Mouse (Mus musculus): ENCODE data around the gene Mamstr. TPM values are rescaled to one million over a fixed set of nuclear protein-coding genes. Genes with fewer than 3 reads are reported as not detected.
A peak's percentile ranks its signal among the peaks of the same experiment; 100 is the strongest.

Gene Mamstr
- total RNA-seq (2021) = 10 to 100 TPM; 18.7 to 44.9 TPM
- long read RNA-seq, experiment 1, transcript Mamstr-201 (10 exons, 1,606 nt) = major isoform, 5 of 12 reads
- long read RNA-seq, experiment 1, partial matches to known transcripts = 6 of 12 reads
- long read RNA-seq, experiment 1, other reads (novel, unspliced or antisense) = 0 of 12 reads
- long read RNA-seq, experiment 2, transcript Mamstr-201 (10 exons, 1,606 nt) = major isoform, 7 of 23 reads
- long read RNA-seq, experiment 2, partial matches to known transcripts = 6 of 23 reads
- long read RNA-seq, experiment 2, other reads (novel, unspliced or antisense) = 10 of 23 reads

DNA sequence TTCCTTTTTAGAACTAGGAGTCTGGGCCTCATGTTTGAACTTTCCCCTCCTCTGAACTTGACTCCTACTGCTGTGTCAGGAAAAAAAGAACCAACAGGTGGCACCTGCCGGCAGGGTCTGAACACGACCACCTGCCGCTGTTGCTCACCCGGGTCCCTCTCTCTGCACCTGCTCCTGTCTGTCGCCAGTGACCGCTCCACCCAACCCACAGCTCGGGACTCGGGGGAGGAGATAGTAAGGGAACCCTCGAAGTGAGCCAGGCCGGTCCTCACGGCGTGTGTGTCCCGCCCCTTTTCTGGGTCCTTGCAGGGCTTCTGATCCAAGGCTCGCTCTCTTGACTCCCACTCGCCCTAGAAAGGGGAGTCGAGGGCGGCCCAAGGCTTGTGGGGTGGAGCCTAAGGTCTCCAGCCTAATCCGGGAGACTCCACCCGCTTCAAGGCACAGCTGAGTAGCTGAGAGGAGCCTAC lies at the start of gene Mamstr:
Mamstr (plus strand) TSS at position 417 of the 467 bp plus-strand sequence.
- no peak for TF ChIP-seq CTCF (IDR thresholded peaks at IDR 0.05)
- peak within 1 kb of the TSS; percentile 73 for H3K4me3 ChIP-seq
- intact Hi-C loops (cut with DNase I) = no loop called here
- peak; percentile 94 for DNase-seq
- peak within 1 kb of the TSS; percentile 90 for H3K27ac ChIP-seq

DNA sequence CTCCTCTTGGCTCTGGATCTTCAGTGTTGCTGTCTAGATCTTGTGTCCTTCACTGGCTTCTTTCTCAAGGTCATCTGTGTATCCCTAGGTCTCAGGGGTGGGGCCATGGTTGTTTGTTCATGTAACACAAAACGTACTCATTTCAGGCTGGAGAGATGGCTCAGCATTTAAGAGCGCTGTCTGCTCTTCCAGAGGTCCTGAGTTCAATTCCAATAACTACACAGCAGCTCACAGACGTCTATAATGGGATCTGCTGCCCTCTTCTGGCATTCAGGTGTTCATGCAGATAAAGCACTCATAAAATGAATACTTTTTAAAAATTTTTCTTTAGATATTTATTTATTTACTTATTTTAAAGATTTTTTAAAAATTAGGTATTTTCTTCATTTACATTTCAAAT lies 48.9 kb upstream of the Mamstr start:
- Histone ChIP-seq H3K4me3 (no peak overlapping the region), H3K27ac (peak overlapping the region; percentile 76)
- no peak for DNase-seq
- TF ChIP-seq CTCF (IDR thresholded peaks at IDR 0.05) = peak; percentile 54
- intact Hi-C loops (cut with DNase I) = loop anchor here (2.0 kb wide), 1 partner anchor 34 kb away; no protein-coding TSS in a partner anchor

DNA sequence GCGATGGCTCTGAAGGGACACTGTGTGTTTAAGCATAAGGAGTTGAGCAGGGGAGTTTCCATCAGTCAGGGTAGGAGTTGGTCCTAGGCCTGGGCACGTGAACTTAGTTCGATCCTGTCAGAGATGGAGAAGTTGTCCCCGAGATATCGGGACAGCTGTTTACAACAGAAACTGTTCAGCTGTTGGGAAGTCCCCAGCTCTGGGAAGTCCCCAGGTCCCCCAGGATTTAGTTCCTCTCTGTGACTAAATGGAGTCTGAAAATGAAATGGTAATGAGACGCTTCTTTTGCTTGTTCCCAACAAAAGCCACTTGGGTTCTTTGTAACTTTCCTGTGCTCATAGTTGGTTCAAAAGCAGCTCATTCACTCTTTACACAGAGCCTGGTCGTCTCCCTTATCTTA lies 47.9 kb upstream of the Mamstr start:
- H3K4me3 ChIP-seq = no peak overlapping the region
- intact Hi-C loops (cut with DNase I) = loop anchor here (2.0 kb wide), 2 partner anchors 35 to 117 kb away; no protein-coding TSS in a partner anchor

DNA sequence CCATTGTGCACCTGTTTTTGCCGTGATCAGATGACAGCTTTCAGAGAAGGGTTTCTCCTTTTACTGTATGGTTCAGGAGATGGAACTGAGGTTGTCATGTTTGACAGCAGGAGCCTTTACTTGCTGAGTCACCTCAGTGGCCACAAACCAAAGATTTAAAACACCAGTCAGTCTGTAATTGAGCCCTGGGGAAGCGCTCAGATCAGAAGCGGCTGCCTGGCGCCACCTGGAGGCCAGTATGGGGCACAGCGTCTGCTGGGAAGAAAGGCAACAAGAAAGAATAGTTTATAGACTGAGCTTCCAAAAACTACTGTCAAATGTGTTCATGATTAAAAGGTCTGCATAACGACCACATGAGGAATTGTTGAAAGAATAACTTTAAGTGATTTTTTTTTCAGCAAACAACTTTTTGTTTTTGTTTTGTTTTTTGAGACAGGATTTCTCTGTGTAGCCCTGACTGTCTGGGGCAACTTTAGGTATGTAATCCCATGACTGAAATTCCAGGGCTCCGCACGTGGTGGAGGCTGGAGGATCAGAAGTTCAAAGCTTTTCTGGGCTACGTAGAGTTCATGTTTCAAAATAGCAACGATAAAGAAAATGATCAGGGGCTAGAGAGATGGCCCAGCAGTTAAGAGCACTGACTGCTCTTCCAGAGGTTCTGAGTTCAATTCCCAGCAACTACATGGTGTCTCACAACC lies 46.5 kb upstream of the Mamstr start:
- peak; percentile 85 for DNase-seq
- H3K4me3 ChIP-seq = peak overlapping the region; percentile 31
- TF ChIP-seq CTCF (IDR thresholded peaks at IDR 0.05) = no peak; the same call in 1 of the 2 replicates
- H3K27ac ChIP-seq = peak overlapping the region; percentile 77
- intact Hi-C loops (cut with DNase I) = loop anchor here (2.0 kb wide), 1 partner anchor 118 kb away; no protein-coding TSS in a partner anchor

More for the DNA sequence above, 47.9 kb upstream of the Mamstr start:
- no peak for TF ChIP-seq CTCF (IDR thresholded peaks at IDR 0.05)
- DNase-seq = no peak
- H3K27ac ChIP-seq = peak overlapping the region; percentile 77

DNA sequence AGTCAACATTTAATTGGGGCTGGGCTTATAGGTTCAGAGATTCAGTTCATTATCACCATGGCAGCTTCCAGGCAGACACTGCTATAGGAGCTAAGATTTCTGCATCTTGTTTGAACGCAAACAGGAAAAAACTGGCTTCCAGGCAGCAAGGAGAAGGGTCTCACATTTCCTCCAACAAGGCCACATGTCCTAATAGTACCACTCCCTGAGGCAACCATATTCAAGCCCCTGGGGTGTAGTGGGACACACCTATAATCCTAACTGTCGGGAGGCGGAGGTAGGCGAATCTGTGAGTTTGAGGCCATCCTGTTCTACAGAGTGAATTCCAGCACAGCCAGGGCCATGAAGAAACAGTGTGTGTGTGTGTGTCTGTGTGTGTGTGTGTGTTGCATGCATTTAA lies 44.6 kb upstream of the Mamstr start:
- Histone ChIP-seq H3K27ac (no peak overlapping the region), H3K4me3 (no peak overlapping the region)
- intact Hi-C loops (cut with DNase I) = loop anchor here (5.0 kb wide), 1 partner anchor 37 kb away; no protein-coding TSS in a partner anchor
- no peak for TF ChIP-seq CTCF (IDR thresholded peaks at IDR 0.05)
- no peak for DNase-seq

DNA sequence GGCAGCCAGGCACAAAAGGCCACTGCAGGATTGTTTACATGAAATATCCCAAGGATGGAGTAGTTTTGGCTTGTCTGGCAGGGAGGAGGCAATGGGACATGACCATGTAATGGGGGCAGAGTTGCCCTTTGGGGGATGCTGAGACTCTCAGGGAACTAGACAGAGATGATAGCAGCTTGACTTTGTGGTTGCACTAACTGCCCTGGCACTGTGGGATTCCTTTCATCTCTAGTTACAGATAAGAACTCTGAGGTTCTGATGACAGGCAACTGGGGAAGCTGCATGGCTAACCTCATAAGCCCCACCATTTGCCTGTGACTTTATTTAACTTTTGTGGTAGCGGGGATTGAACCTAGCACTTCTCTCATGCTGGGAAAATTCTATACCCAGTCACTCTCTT lies 43.7 kb upstream of the Mamstr start:
- no peak for DNase-seq
- intact Hi-C loops (cut with DNase I) = loop anchor here (2.0 to 5.0 kb wide), 3 partner anchors 15 to 91 kb away; no protein-coding TSS in a partner anchor
- Histone ChIP-seq H3K27ac (no peak overlapping the region), H3K4me3 (no peak overlapping the region)
- no peak for TF ChIP-seq CTCF (IDR thresholded peaks at IDR 0.05)

DNA sequence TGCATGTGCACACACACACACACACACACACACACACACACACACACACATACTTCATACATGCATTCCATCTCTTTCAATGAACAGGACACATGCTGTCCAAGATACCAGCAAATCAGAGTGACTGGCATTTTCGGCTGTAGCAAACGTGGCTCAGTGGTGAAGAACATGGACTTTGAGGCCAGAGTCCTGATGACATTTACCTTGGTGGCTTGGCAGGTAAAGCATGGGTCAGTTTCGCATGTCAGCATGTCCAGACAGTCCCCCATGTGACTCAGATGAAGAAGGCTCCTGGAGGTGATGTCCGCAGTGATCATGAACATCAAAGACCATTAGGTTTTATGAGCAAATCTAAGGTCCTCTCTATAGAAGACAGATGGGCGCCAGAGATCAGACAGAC lies 42.8 kb upstream of the Mamstr start:
- H3K27ac ChIP-seq = no peak overlapping the region
- intact Hi-C loops (cut with DNase I) = loop anchor here (2.0 to 5.0 kb wide), 3 partner anchors 14 to 90 kb away; no protein-coding TSS in a partner anchor
- no peak for DNase-seq
- H3K4me3 ChIP-seq = no peak overlapping the region
- TF ChIP-seq CTCF (IDR thresholded peaks at IDR 0.05) = no peak

DNA sequence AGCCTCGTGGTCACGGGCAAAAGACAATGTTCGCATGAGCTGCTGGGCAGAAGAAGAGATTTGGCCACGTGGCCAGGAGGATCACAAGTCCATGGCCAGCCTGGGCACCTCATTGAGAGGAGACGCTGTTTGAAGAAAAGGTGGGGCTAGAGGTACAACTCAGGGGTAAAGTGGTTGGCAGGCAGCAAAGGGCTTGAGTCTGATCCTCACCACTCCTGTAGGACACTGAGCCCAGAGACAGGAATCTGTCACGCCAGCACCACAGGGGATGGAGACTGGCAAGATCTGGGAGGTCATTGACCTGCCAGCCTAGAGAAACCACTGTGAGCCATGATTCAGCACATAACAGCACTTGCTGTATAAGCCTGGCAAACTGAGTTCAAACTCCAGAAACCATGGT lies 42.2 kb upstream of the Mamstr start:
- Histone ChIP-seq H3K27ac (no peak overlapping the region), H3K4me3 (no peak overlapping the region)
- TF ChIP-seq CTCF (IDR thresholded peaks at IDR 0.05) = no peak
- DNase-seq = no peak
- intact Hi-C loops (cut with DNase I) = loop anchor here (2.0 to 5.0 kb wide), 3 partner anchors 13 to 89 kb away; no protein-coding TSS in a partner anchor

DNA sequence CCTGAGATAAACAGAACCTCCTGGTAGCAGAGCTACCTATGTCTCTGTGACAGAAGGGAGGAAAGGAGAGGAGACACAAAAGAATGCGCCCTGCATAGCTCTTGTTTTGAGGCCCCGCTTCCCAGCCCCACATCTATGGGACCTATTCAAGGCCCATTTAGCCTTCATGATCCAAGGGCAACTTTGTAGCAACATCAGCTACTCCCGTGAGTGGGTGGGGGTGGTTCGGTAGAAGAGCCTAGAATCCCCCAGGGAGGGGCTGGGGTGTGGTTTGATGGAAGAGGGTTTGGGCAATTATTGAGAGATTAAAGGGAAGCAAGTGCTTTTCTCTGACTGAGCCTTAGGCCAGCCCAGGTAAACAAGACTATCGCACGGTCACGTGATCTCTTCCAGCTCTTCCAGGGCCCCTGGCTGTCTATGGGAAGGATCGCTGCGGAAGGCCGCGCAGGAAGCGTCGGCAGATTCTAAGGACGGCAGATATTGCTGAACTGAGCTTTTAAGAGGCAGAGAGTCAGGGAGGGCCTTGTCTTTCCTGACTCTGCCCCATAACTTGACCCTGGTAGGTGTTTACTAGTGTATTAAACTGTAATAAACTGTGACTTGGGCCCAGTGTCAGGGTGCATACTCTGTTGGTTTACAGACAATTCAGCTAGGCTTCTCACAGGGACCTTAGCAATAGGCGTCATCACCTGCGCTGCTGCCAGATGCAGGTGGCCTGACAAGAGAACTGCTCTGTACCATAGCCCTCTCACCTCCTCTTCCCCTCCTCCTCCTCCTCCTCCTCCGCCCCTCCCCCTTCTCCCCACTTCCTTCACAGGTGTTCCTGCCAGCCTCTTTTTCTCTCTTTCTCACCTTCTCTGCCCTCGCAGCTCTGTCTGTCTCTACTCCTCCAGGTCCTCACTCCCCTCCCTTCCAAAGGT lies 40.6 kb upstream of the Mamstr start:
- intact Hi-C loops (cut with DNase I) = loop anchor here (5.0 kb wide), 1 partner anchor 33 kb away; no protein-coding TSS in a partner anchor
- no peak for TF ChIP-seq CTCF (IDR thresholded peaks at IDR 0.05)
- Histone ChIP-seq H3K4me3 (no peak overlapping the region), H3K27ac (no peak overlapping the region)
- DNase-seq = no peak

DNA sequence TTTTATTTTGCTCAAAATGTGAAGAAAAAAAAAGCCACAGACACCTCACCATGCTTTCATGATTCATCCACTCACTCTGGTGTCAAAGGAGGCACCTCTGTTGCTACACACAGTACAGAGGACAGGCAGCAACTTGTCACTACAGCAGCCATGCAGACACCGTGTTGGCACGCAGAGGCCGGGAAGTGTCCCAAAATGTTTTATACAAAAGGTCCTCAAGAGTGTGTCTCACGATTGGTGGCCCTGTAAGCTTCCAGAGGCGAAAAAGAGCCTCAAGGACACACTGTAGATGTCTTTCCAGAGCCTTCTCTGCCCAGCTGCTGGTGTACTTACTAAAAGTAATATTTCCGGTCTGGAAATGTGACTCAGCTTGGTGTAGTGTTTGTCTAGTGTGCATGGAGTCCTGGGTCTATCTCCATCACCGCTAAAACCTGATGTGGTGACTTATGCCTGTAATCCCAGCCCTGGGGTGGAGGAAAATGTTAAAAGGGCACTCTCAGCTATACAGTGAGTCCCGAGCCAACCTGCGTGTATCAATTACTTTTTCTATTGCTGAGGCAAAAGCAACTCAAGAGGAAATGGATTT lies 34.0 kb upstream of the Mamstr start:
- TF ChIP-seq CTCF (IDR thresholded peaks at IDR 0.05) = no peak
- intact Hi-C loops (cut with DNase I) = no loop called here
- DNase-seq = peak; percentile 7
- no peak overlapping the region for H3K4me3 ChIP-seq
- H3K27ac ChIP-seq = no peak overlapping the region

DNA sequence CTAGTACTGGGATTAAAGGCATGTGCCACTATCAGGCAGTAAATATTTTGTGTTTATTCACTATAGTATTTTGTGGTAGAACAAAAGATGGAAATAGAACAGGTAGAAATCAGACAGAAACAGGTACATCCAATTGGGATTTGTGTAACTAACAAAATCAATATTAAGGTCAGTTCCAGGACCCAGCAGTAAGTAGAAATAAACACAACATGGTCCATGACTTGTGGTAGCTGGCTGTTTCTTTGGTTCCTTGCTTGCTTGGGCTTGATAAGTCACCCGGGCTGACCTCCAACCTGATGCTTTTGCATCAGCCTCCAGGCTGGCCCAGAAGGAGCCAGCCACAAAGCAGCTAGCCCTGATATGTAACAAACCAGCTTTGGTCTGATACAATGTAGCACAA lies 30.3 kb upstream of the Mamstr start:
- intact Hi-C loops (cut with DNase I) = no loop called here
- H3K4me3 ChIP-seq = no peak overlapping the region
- no peak for DNase-seq
- no peak for TF ChIP-seq CTCF (IDR thresholded peaks at IDR 0.05)
- H3K27ac ChIP-seq = no peak overlapping the region

DNA sequence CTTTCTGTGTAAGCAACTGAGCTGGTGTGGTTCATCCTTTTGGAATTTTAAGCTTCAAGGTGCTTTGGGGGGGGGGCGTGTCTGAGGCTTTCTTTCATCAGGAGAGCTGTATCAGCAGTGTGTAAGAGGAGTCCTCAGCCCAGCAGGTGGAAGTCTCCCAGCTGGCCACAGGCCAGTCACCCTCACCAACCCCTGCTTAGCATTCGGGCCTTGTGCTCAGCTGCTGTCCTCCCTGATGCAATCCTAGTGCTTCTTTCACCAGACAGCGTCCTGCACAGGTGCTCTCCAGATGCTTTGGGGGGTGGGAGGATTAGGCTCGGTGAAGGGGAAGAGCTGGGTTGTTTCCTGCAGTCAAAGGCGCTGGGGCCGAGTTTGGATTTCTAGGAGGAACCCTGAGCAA lies 23.5 kb upstream of the Mamstr start:
- H3K4me3 ChIP-seq = no peak overlapping the region
- H3K27ac ChIP-seq = no peak overlapping the region
- peak; percentile 81 for DNase-seq
- intact Hi-C loops (cut with DNase I) = no loop called here
- TF ChIP-seq CTCF (IDR thresholded peaks at IDR 0.05) = no peak
